Mouse (Mus musculus) stomach, postnatal 0 days (tissue): ENCODE results near the gene Ttc16.

ENCODE experiments used
- CTCF ChIP-seq: IDR thresholded peaks from 2 replicates; pipeline ENCODE4 v1.5.1; 2016; ENCODE audit warnings: antibody characterized with exemption, low read depth, mild to moderate bottlenecking, moderate library complexity
- EP300 ChIP-seq: optimal IDR thresholded peaks from 2 replicates; pipeline ENCODE3; 2016; ENCODE audit warnings: antibody characterized with exemption

DNA sequence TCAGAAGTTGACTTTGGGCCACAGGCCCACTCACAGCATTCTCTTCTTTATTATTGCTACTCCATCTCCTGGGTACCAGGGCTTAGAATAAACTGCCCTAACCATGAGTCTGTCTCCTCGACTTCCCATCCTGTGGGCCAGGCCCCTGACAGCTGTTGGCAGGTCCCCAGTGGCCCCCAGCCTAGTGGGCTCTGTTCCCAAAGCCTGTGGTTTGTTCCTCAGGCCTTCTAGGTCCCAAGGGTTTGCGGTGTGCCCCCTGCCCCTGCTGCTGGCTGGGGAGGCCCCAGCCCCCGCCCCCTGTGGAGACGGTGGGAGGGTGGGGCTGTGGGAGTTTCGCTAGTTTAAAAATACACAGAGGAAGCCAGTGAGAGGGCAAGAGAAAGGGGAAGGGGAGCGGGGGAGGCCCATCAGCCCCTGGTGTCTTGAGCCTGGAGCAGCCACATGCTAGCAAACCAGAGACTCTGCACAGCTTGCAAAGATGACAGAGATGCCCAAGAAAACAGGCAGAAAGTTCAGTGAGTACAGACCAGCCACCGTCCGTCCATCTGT, 54.7 kb downstream of the Ttc16 start, which contains the start of gene Sh2d3c:
- TF ChIP-seq EP300 (no peak), CTCF (no peak)
